Mouse (Mus musculus) stomach, postnatal 0 days (tissue): ENCODE measurements at regions not wholly inside any gene's neighbourhood (a gene's known extent, or its start where the extent isn't known, plus 50 kb on each side); places are given as distances from the start of the nearest gene placed in this dataset.

Source experiments
- ATAC-seq: fragments of 200-750 bp; cut with Nextera tagmentation; 2 replicates; pipeline ENCODE4 v1.8.0; 2017; ENCODE audit not compliant: low FRiP score, low TSS enrichment
- DNase-seq: peaks from one replicate; pipeline ENCODE4 v3.0.0-alpha.2; 2016; ENCODE audit warnings: low spot score
- H3K27ac ChIP-seq: fragments of 300-500 bp; sonication (generic); replicated peaks from 2 replicates; pipeline ENCODE4 v1.5.1; 2014; ENCODE audit warnings: mild to moderate bottlenecking, control low read depth
- H3K27me3 ChIP-seq: fragments of 300-500 bp; sonication (generic); 2 replicates; pipeline ENCODE4 v1.6.1; 2014; ENCODE audit warnings: low read length; ENCODE audit not compliant: control insufficient read depth, insufficient read depth
- H3K36me3 ChIP-seq: fragments of 300-500 bp; sonication (generic); 2 replicates; pipeline ENCODE4 v1.6.1; 2014; ENCODE audit warnings: low read length, mixed read lengths; ENCODE audit not compliant: control insufficient read depth, insufficient read depth
- H3K4me1 ChIP-seq: fragments of 300-500 bp; sonication (generic); replicated peaks from 2 replicates; pipeline ENCODE4 v1.6.1; 2014; ENCODE audit warnings: antibody characterized with exemption; ENCODE audit not compliant: control insufficient read depth, insufficient read depth
- H3K4me2 ChIP-seq: fragments of 300-500 bp; sonication (generic); replicated peaks from 2 replicates; pipeline ENCODE4 v1.6.1; 2014; ENCODE audit warnings: low read depth, mild to moderate bottlenecking, control low read depth, moderate library complexity
- H3K4me3 ChIP-seq: fragments of 300-500 bp; sonication (generic); 2 replicates; pipeline ENCODE4 v1.5.1; 2014; ENCODE audit warnings: low read depth, low read length, control low read depth
- H3K9ac ChIP-seq: fragments of 300-500 bp; sonication (generic); 2 replicates; pipeline ENCODE4 v1.6.1; 2014; ENCODE audit warnings: mild to moderate bottlenecking, low read length, control low read depth, mixed read lengths
- H3K9me3 ChIP-seq: fragments of 300-500 bp; sonication (generic); 2 replicates; pipeline ENCODE4 v1.6.1; 2016; ENCODE audit warnings: low read length; ENCODE audit not compliant: control insufficient read depth
- CTCF ChIP-seq: IDR thresholded peaks from 2 replicates; pipeline ENCODE4 v1.5.1; 2016; ENCODE audit warnings: antibody characterized with exemption, low read depth, mild to moderate bottlenecking, moderate library complexity
- EP300 ChIP-seq: optimal IDR thresholded peaks from 2 replicates; pipeline ENCODE3; 2016; ENCODE audit warnings: antibody characterized with exemption
- WGBS: fragments of 180-500 bp; shearing (Covaris S2); extraction: QIAGEN DNeasy Blood & Tissue Kit; methylation state at CpG from one replicate; pipeline ENCODE4 v1.1.7; 2014; 5-methylcytosine and 5-hydroxymethylcytosine counted together

GRCm38 (mm10) chr7:71705426-71706050 is 354.3 kb upstream of the Gm10295 start:
- Histone ChIP-seq H3K36me3 (no peaks in the 10 kb centered on the region), H3K4me3 (peak overlapping the region; percentile 44), H3K4me2 (peak overlapping the region; percentile 78), H3K9me3 (no peaks in the 10 kb centered on the region), H3K27ac (no peak overlapping the region), H3K27me3 (no peaks in the 10 kb centered on the region), H3K9ac (peak overlapping the region; percentile 47), H3K4me1 (no peaks in the 10 kb centered on the region)
- WGBS, result 1% methylated on average over 56 of the region's 59 CpGs
- peak; percentile 74; the same call in 1 of the 2 replicates for ATAC-seq
- TF ChIP-seq CTCF (no peak), EP300 (no peak)
- DNase-seq, result peak; percentile 30

GRCm38 (mm10) chr7:71704661-71705240 is 353.5 kb upstream of the Gm10295 start:
- no peak for TF ChIP-seq CTCF
- TF ChIP-seq EP300, result no peak
- DNase-seq (no peak), ATAC-seq (no peak)
- peak overlapping the region; percentile 44; the same call in 1 of the 2 replicates for H3K4me3 ChIP-seq
- no peaks in the 10 kb centered on the region for H3K4me1 ChIP-seq
- H3K27me3 ChIP-seq, result no peaks in the 10 kb centered on the region
- no peaks in the 10 kb centered on the region for H3K36me3 ChIP-seq
- peak overlapping the region; percentile 78 for H3K4me2 ChIP-seq
- H3K27ac ChIP-seq, result no peak overlapping the region
- no peak overlapping the region for H3K9ac ChIP-seq
- 62% methylated on average over 4 of the region's 4 CpGs for WGBS
- no peaks in the 10 kb centered on the region for H3K9me3 ChIP-seq
